Mouse (Mus musculus) embryonic facial prominence, embryonic 14.5 days (tissue): ENCODE measurements around the gene Crb1. TPM values are rescaled to one million over a fixed set of nuclear protein-coding genes. Genes with fewer than 3 reads are reported as not detected.

Source experiments
- ATAC-seq: fragments of 200-750 bp; cut with Nextera tagmentation; 2 replicates; pipeline ENCODE4 v1.8.0; 2017; ENCODE audit warnings: low read depth, moderate number of reproducible peaks, moderate TSS enrichment
- DNase-seq: peaks from one replicate; pipeline ENCODE4 v3.0.0-alpha.2; 2015; ENCODE audit warnings: low spot score
- H3K27ac ChIP-seq: fragments of 300-500 bp; sonication (generic); replicated peaks from 2 replicates; pipeline ENCODE4 v1.5.1; 2014; ENCODE audit warnings: low read depth, mild to moderate bottlenecking, low read length, moderate library complexity
- H3K27me3 ChIP-seq: fragments of 300-500 bp; sonication (generic); replicated peaks from 2 replicates; pipeline ENCODE4 v1.6.1; 2014; ENCODE audit warnings: low read length; ENCODE audit not compliant: control insufficient read depth, insufficient read depth
- H3K36me3 ChIP-seq: fragments of 300-500 bp; sonication (generic); 2 replicates; pipeline ENCODE4 v1.6.1; 2014; ENCODE audit warnings: low read length, mixed read lengths; ENCODE audit not compliant: control insufficient read depth, insufficient read depth
- H3K4me1 ChIP-seq: fragments of 300-500 bp; sonication (generic); 2 replicates; pipeline ENCODE4 v1.6.1; 2014; ENCODE audit warnings: antibody characterized with exemption, low read length; ENCODE audit not compliant: control insufficient read depth, insufficient read depth
- H3K4me2 ChIP-seq: fragments of 300-500 bp; sonication (generic); 2 replicates; pipeline ENCODE4 v1.6.1; 2014; ENCODE audit warnings: low read depth, mild to moderate bottlenecking, low read length, moderate library complexity, mixed read lengths
- H3K4me3 ChIP-seq: fragments of 300-500 bp; sonication (generic); 2 replicates; pipeline ENCODE4 v1.5.1; 2014; ENCODE audit warnings: low read depth, mild to moderate bottlenecking, low read length
- H3K9ac ChIP-seq: fragments of 300-500 bp; sonication (generic); 2 replicates; pipeline ENCODE4 v1.6.1; 2014; ENCODE audit warnings: low read depth, mild to moderate bottlenecking, low read length, moderate library complexity, mixed read lengths
- H3K9me3 ChIP-seq: fragments of 300-500 bp; sonication (generic); 2 replicates; pipeline ENCODE4 v1.6.1; 2016; ENCODE audit warnings: low read length; ENCODE audit not compliant: control insufficient read depth
- WGBS: fragments of 180-500 bp; shearing (Covaris S2); extraction: QIAGEN DNeasy Blood & Tissue Kit; methylation state at CpG from one replicate; pipeline ENCODE4 v1.1.7; 2014; 5-methylcytosine and 5-hydroxymethylcytosine counted together
- polyA plus RNA-seq: library from polyadenylated mRNA; unstranded; fragments of >200 nt; fragmentation: Nextera tagmentation; extraction: Ambion mirVana; gene quantifications from 2 replicates; pipeline ENCODE4 v1.2.1, GENCODE M21; 2014

Gene Crb1
- polyA plus RNA-seq, 1 experiment from 2014 or later = 0.10 TPM

- DNase-seq (no peak), ATAC-seq (no peak)
- H3K27ac ChIP-seq = no peak overlapping the region
- H3K9ac ChIP-seq = no peak overlapping the region
- H3K27me3 ChIP-seq = no peaks in the 10 kb centered on the region
- no peak overlapping the region for H3K4me3 ChIP-seq
- H3K9me3 ChIP-seq = no peaks in the 10 kb centered on the region
- no peak overlapping the region for H3K4me2 ChIP-seq
- no peaks in the 10 kb centered on the region for H3K36me3 ChIP-seq
- 58% methylated on average over 5 of the region's 5 CpGs for WGBS
- H3K4me1 ChIP-seq = no peaks in the 10 kb centered on the region
Measured at GRCm38 (mm10) chr1:139407701-139408100, 30.8 kb upstream of the Crb1 start.

GRCm38 (mm10) chr1:139405766-139406165 is 28.9 kb upstream of the Crb1 start:
- H3K4me2 ChIP-seq = no peak overlapping the region
- no peaks in the 10 kb centered on the region for H3K36me3 ChIP-seq
- H3K4me1 ChIP-seq = no peaks in the 10 kb centered on the region
- no peak overlapping the region for H3K4me3 ChIP-seq
- DNase-seq (no peak), ATAC-seq (no peak)
- H3K27me3 ChIP-seq = no peaks in the 10 kb centered on the region
- no peak overlapping the region for H3K27ac ChIP-seq
- H3K9ac ChIP-seq = no peak overlapping the region
- H3K9me3 ChIP-seq = no peaks in the 10 kb centered on the region

- no peak for ATAC-seq
Measured at GRCm38 (mm10) chr1:139396589-139396988, 19.7 kb upstream of the Crb1 start.

GRCm38 (mm10) chr1:139391747-139392146 is 14.8 kb upstream of the Crb1 start:
- no peak overlapping the region for H3K9ac ChIP-seq
- H3K27me3 ChIP-seq = no peaks in the 10 kb centered on the region
- H3K4me2 ChIP-seq = no peak overlapping the region
- no peak overlapping the region for H3K4me3 ChIP-seq
- no peak overlapping the region for H3K27ac ChIP-seq
- no peak for ATAC-seq
- H3K36me3 ChIP-seq = no peaks in the 10 kb centered on the region
- H3K9me3 ChIP-seq = no peaks in the 10 kb centered on the region
- peak; percentile 24 for DNase-seq
- WGBS = 22% methylated on average over 2 of the region's 2 CpGs
- H3K4me1 ChIP-seq = no peaks in the 10 kb centered on the region

More at GRCm38 (mm10) chr1:139396589-139396988, 19.7 kb upstream of the Crb1 start:
- H3K27ac ChIP-seq = no peak overlapping the region
- 52% methylated on average over 1 of the region's 1 CpGs for WGBS
- no peaks in the 10 kb centered on the region for H3K36me3 ChIP-seq
- H3K4me2 ChIP-seq = no peak overlapping the region
- DNase-seq = no peak
- no peak overlapping the region for H3K9ac ChIP-seq
- H3K9me3 ChIP-seq = no peaks in the 10 kb centered on the region
- no peaks in the 10 kb centered on the region for H3K4me1 ChIP-seq
- H3K4me3 ChIP-seq = no peak overlapping the region
- no peaks in the 10 kb centered on the region for H3K27me3 ChIP-seq

GRCm38 (mm10) chr1:139379621-139379984 is 2.7 kb upstream of the Crb1 start:
- ATAC-seq (peak; percentile 41; the same call in 1 of the 2 replicates), DNase-seq (no peak)
- Histone ChIP-seq H3K36me3 (no peaks in the 10 kb centered on the region), H3K27me3 (no peaks in the 10 kb centered on the region), H3K4me2 (no peak overlapping the region), H3K4me1 (peaks cover 5% of the 10 kb centered on the region; the same call in 1 of the 2 replicates), H3K27ac (no peak overlapping the region), H3K9me3 (no peaks in the 10 kb centered on the region), H3K9ac (no peak overlapping the region), H3K4me3 (no peak overlapping the region)
- WGBS = 33% methylated on average over 4 of the region's 4 CpGs

- peak; percentile 57; the same call in 1 of the 2 replicates for ATAC-seq
- WGBS = 14% methylated on average over 11 of the region's 11 CpGs
Measured at GRCm38 (mm10) chr1:139378861-139379620, 2.1 kb upstream of the Crb1 start.

GRCm38 (mm10) chr1:139375900-139376299 is 1.0 kb downstream of the Crb1 start:
- H3K4me2 ChIP-seq = no peak overlapping the region
- ATAC-seq = no peak
- H3K4me1 ChIP-seq = peaks cover 5% of the 10 kb centered on the region; the same call in 1 of the 2 replicates
- no peaks in the 10 kb centered on the region for H3K27me3 ChIP-seq
- H3K27ac ChIP-seq = no peak overlapping the region
- H3K4me3 ChIP-seq = no peak overlapping the region
- WGBS = 38% methylated on average over 6 of the region's 6 CpGs
- H3K9ac ChIP-seq = no peak overlapping the region
- no peaks in the 10 kb centered on the region for H3K36me3 ChIP-seq
- no peaks in the 10 kb centered on the region for H3K9me3 ChIP-seq
- peak; percentile 1 for DNase-seq

More at GRCm38 (mm10) chr1:139378861-139379620, 2.1 kb upstream of the Crb1 start:
- Histone ChIP-seq H3K9ac (no peak overlapping the region), H3K9me3 (no peaks in the 10 kb centered on the region), H3K4me1 (peaks cover 5% of the 10 kb centered on the region; the same call in 1 of the 2 replicates), H3K36me3 (no peaks in the 10 kb centered on the region), H3K27me3 (no peaks in the 10 kb centered on the region), H3K27ac (no peak overlapping the region), H3K4me3 (no peak overlapping the region), H3K4me2 (no peak overlapping the region)
- no peak for DNase-seq

GRCm38 (mm10) chr1:139371341-139371740 is 5.6 kb downstream of the Crb1 start:
- no peak overlapping the region for H3K9ac ChIP-seq
- H3K36me3 ChIP-seq = no peaks in the 10 kb centered on the region
- H3K4me3 ChIP-seq = no peak overlapping the region
- WGBS = 67% methylated on average over 6 of the region's 6 CpGs
- H3K4me1 ChIP-seq = no peaks in the 10 kb centered on the region
- H3K27me3 ChIP-seq = no peaks in the 10 kb centered on the region
- ATAC-seq (no peak), DNase-seq (peak; percentile 3)
- H3K4me2 ChIP-seq = no peak overlapping the region
- H3K9me3 ChIP-seq = no peaks in the 10 kb centered on the region
- H3K27ac ChIP-seq = no peak overlapping the region

- Histone ChIP-seq H3K9me3 (no peaks in the 10 kb centered on the region), H3K4me3 (no peak overlapping the region), H3K36me3 (no peaks in the 10 kb centered on the region), H3K27ac (no peak overlapping the region), H3K4me2 (no peak overlapping the region), H3K9ac (no peak overlapping the region), H3K4me1 (peaks cover 5% of the 10 kb centered on the region), H3K27me3 (no peaks in the 10 kb centered on the region)
- WGBS = 48% methylated on average over 4 of the region's 4 CpGs
- no peak for DNase-seq
- no peak for ATAC-seq
Measured at GRCm38 (mm10) chr1:139348566-139348965, 28.3 kb downstream of the Crb1 start.
